Mouse (Mus musculus) G1E (cell line): ENCODE data around the gene Itch. TPM values are rescaled to one million over a fixed set of nuclear protein-coding genes. Genes with fewer than 3 reads are reported as not detected.
"Not testable (repeated sequence)": the region's sequence is repeated elsewhere in the genome, so short reads cannot be mapped to it uniquely, and the experiment has no call there.

Experiments
- ATAC-seq: 2 replicates; pipeline ENCODE4 v1.8.0; 2016; ENCODE audit warnings: mild to moderate bottlenecking; ENCODE audit not compliant: insufficient number of reproducible peaks, poor library complexity, low FRiP score, severe bottlenecking; ENCODE audit errors: extremely low read depth
- DNase-seq: peaks from one replicate; pipeline ENCODE4 v3.0.0; 2012; ENCODE audit warnings: low spot score
- H3K27me3 ChIP-seq: 2 replicates; pipeline ENCODE4 v1.6.1; 2012; ENCODE audit warnings: mild to moderate bottlenecking, low read length, inconsistent platforms; ENCODE audit not compliant: insufficient read depth
- H3K36me3 ChIP-seq: replicated peaks from 2 replicates; pipeline ENCODE3; 2012; ENCODE audit warnings: mild to moderate bottlenecking, inconsistent platforms
- H3K4me1 ChIP-seq: 2 replicates; pipeline ENCODE4 v1.6.1; 2012; ENCODE audit warnings: low read depth, low read length, inconsistent platforms, mixed read lengths; ENCODE audit not compliant: insufficient read depth
- H3K4me3 ChIP-seq: 2 replicates; pipeline ENCODE4 v1.5.1; 2012; ENCODE audit warnings: low read depth, mild to moderate bottlenecking, inconsistent platforms, low read length, moderate library complexity, mixed read lengths
- H3K9me3 ChIP-seq: replicated peaks from 2 replicates; pipeline ENCODE4 v1.6.1; 2012; ENCODE audit warnings: inconsistent platforms
- CTCF ChIP-seq: IDR thresholded peaks from 2 replicates; pipeline ENCODE4 v1.5.1; 2012; ENCODE audit warnings: low read depth, low read length, inconsistent platforms, mixed read lengths
- GATA1 ChIP-seq: IDR thresholded peaks from 2 replicates; pipeline ENCODE4 v1.6.1; 2012; ENCODE audit warnings: borderline replicate concordance, low read length, inconsistent platforms, mixed read lengths
- GATA2 ChIP-seq: IDR thresholded peaks from 2 replicates; pipeline ENCODE4 v1.6.1; 2012; ENCODE audit warnings: low read depth, low read length, inconsistent platforms, borderline replicate concordance
- POLR2AphosphoS5 ChIP-seq: IDR thresholded peaks from 2 replicates; pipeline ENCODE4 v1.6.1; 2012; ENCODE audit warnings: low read depth, low read length, inconsistent platforms; ENCODE audit not compliant: insufficient replicate concordance
- TAL1 ChIP-seq: conservative IDR thresholded peaks from 2 replicates; pipeline ENCODE4 v1.6.1; 2012; ENCODE audit warnings: low read depth, low read length, inconsistent platforms, mixed read lengths
- polyA plus RNA-seq: library from polyadenylated mRNA; stranded (reverse); fragments of >175 nt; gene quantifications from 2 replicates; pipeline ENCODE4 v1.2.3, GENCODE M21; 2012
- total RNA-seq, 2 experiments: library from RNA; stranded (forward) in 1 of 2; stranded (reverse) in 1 of 2; fragments of 200-1000 nt in 1 of 2; fragments of >200 nt in 1 of 2; fragmentation: Nextera tagmentation in 1 of 2; gene quantifications; 2 replicates each; pipeline ENCODE4 v1.2.3; 2014 to 2017

The Itch gene
- total and polyA plus RNA-seq, 3 experiments = 1.8 to 65.6 (median 63.4) TPM

- H3K9me3 ChIP-seq = no peaks in the 10 kb centered on the region
- DNase-seq (no peak), ATAC-seq (no peak)
- H3K4me3 ChIP-seq = no peak overlapping the region
- no peaks in the 10 kb centered on the region for H3K27me3 ChIP-seq
- peaks cover under 1% of the 10 kb centered on the region; the same call in 1 of the 2 replicates for H3K4me1 ChIP-seq
- H3K36me3 ChIP-seq = peaks cover 72% of the 10 kb centered on the region
- TF ChIP-seq POLR2AphosphoS5 (no peak), GATA1 (no peak), GATA2 (no peak), CTCF (no peak)
These were observed 7.7 kb downstream of the Itch start for GRCm38 (mm10) chr2:155140986-155141385.

GRCm38 (mm10) chr2:155142025-155142555 lies 8.8 kb downstream of the Itch start:
- TF ChIP-seq GATA1 (no peak), CTCF (no peak), TAL1 (no peak), GATA2 (no peak), POLR2AphosphoS5 (no peak)
- ATAC-seq (no peak), DNase-seq (no peak)
- H3K27me3 ChIP-seq = no peaks in the 10 kb centered on the region
- peaks cover 79% of the 10 kb centered on the region for H3K36me3 ChIP-seq
- no peak overlapping the region for H3K4me3 ChIP-seq
- H3K9me3 ChIP-seq = no peaks in the 10 kb centered on the region
- no peaks in the 10 kb centered on the region; the same call in 1 of the 2 replicates for H3K4me1 ChIP-seq

GRCm38 (mm10) chr2:155149296-155149695 lies 16.0 kb downstream of the Itch start:
- H3K4me3 ChIP-seq, DNase-seq, H3K27me3 ChIP-seq, H3K9me3 ChIP-seq, ATAC-seq, H3K4me1 ChIP-seq: not testable (repeated sequence)
- H3K36me3 ChIP-seq = peaks cover 30% of the 10 kb centered on the region

- H3K4me1 ChIP-seq = no peaks in the 10 kb centered on the region
- DNase-seq (no peak), ATAC-seq (no peak)
- H3K4me3 ChIP-seq = no peak overlapping the region
- no peaks in the 10 kb centered on the region for H3K9me3 ChIP-seq
- no peaks in the 10 kb centered on the region for H3K27me3 ChIP-seq
- TF ChIP-seq TAL1 = no peak
- TF ChIP-seq POLR2AphosphoS5 = no peak
- no peak for TF ChIP-seq GATA2
- no peak for TF ChIP-seq CTCF
- TF ChIP-seq GATA1 = no peak
- H3K36me3 ChIP-seq = peaks cover 66% of the 10 kb centered on the region
These were observed 74.1 kb downstream of the Itch start for GRCm38 (mm10) chr2:155207419-155207818.

GRCm38 (mm10) chr2:155223145-155223544 lies 89.8 kb downstream of the Itch start:
- Histone ChIP-seq H3K27me3 (no peaks in the 10 kb centered on the region), H3K9me3 (no peaks in the 10 kb centered on the region), H3K4me1 (no peaks in the 10 kb centered on the region), H3K36me3 (peaks cover 73% of the 10 kb centered on the region), H3K4me3 (no peak overlapping the region)
- TF ChIP-seq GATA1 (no peak), POLR2AphosphoS5 (no peak), GATA2 (no peak), CTCF (no peak), TAL1 (no peak)
- DNase-seq (no peak), ATAC-seq (no peak)

- no peaks in the 10 kb centered on the region for H3K27me3 ChIP-seq
- peaks cover 62% of the 10 kb centered on the region for H3K36me3 ChIP-seq
- no peak overlapping the region for H3K4me3 ChIP-seq
- no peaks in the 10 kb centered on the region for H3K4me1 ChIP-seq
- H3K9me3 ChIP-seq = no peaks in the 10 kb centered on the region
- TF ChIP-seq GATA2 = no peak
- TF ChIP-seq CTCF = no peak
- TF ChIP-seq GATA1 = no peak
- no peak for TF ChIP-seq POLR2AphosphoS5
- no peak for TF ChIP-seq TAL1
- ATAC-seq (no peak), DNase-seq (no peak)
These were observed 91.4 kb downstream of the Itch start for GRCm38 (mm10) chr2:155224721-155225120.

GRCm38 (mm10) chr2:155235746-155236361 lies 102.5 kb downstream of the Itch start:
- DNase-seq = no peak
- no peaks in the 10 kb centered on the region for H3K9me3 ChIP-seq
- peaks cover 20% of the 10 kb centered on the region for H3K4me1 ChIP-seq
- no peaks in the 10 kb centered on the region for H3K27me3 ChIP-seq
- TF ChIP-seq TAL1 (no peak), GATA2 (no peak), CTCF (no peak), POLR2AphosphoS5 (no peak), GATA1 (no peak)
- H3K4me3 ChIP-seq = peak overlapping the region; percentile 84
- peaks cover 9% of the 10 kb centered on the region for H3K36me3 ChIP-seq
- peak; percentile 43 for ATAC-seq
